Mouse (Mus musculus) liver, embryonic 14.5 days (tissue): Measurements from ENCODE around the gene Gm20604.

Experiments used
- CTCF ChIP-seq: IDR thresholded peaks from 2 replicates; pipeline ENCODE4 v1.5.1; 2016; ENCODE audit warnings: antibody characterized with exemption, low read depth, control low read depth
- EP300 ChIP-seq: IDR thresholded peaks from 2 replicates; pipeline ENCODE4 v1.6.1; 2016; ENCODE audit warnings: antibody characterized with exemption, low read depth

DNA sequence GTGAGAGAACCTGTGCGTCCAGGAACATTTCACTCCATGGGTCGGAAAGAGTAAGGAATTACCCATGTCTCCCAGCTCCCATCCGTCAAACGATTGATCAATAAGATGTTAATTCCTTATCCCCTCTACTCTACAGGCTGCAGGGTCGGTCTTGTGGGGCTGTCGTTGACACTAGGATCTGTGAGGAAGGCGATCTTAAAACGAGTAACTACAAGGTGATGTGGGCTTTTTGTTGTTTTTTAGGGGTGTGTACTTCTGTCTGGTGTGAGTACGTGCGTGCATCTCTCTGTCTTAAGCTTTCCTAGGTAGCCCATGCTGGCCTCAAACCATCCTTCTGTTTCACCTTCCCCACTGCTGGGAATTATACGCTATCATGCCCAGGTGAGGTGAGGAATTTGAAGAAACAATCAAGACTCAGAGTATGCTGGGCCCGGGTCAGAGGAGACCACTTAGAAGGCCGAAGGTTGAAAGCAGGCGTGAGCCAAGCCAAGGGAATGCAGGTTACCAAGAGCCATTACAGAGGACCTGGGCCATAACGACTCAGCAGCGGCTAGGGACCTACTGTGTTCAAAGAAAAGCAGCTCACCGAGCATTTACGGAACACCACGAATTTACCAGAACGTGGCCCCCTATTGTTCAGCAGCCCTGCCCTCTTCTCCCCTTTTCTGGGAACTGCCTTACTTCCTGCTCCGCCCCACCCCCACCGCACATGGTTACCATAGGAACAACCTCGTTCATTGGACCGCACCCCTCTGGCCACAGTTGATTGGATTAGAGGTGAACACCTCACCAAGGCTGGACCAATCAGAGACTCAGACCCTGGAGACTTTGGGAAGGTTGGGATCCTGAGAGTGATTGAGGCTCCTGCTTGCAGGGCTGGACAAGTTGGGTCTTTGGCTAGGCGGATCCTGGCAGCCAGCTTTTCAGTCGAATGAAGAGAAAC lies 28.3 kb downstream of the Gm20604 start:
- TF ChIP-seq CTCF (no peak), EP300 (no peak)
